Mouse (Mus musculus): Measurements from ENCODE around the gene Hid1.

Gene Hid1

GRCm38 (mm10) chr11:115335223-115335622, 32.3 kb downstream of the Hid1 start:
- DNase-seq, result no peak

- DNase-seq, result no peak
Observed at GRCm38 (mm10) chr11:115334531-115334930, 33.0 kb downstream of the Hid1 start, which contains the start of gene Otop3. Otop3 (plus strand) TSS chr11:115334731.

GRCm38 (mm10) chr11:115329339-115329738, 38.2 kb downstream of the Hid1 start:
- DNase-seq, result peak; percentile 77

GRCm38 (mm10) chr11:115326730-115327129, 40.8 kb downstream of the Hid1 start:
- no peak for DNase-seq

GRCm38 (mm10) chr11:115323354-115323753, 44.2 kb downstream of the Hid1 start:
- no peak for DNase-seq

GRCm38 (mm10) chr11:115321906-115322693, 45.5 kb downstream of the Hid1 start, which contains the start of gene Ush1g:
Ush1g (minus strand) TSS chr11:115322041.
- peak; percentile 82 for DNase-seq

GRCm38 (mm10) chr11:115319704-115320383, 47.7 kb downstream of the Hid1 start:
- DNase-seq, result no peak

GRCm38 (mm10) chr11:115318245-115319027, 49.1 kb downstream of the Hid1 start:
- DNase-seq, result no peak

GRCm38 (mm10) chr11:115317204-115317603, 50.4 kb downstream of the Hid1 start:
- no peak for DNase-seq

GRCm38 (mm10) chr11:115314249-115314648, 53.3 kb downstream of the Hid1 start:
- no peak for DNase-seq

- DNase-seq, result no peak
Observed at GRCm38 (mm10) chr11:115308781-115309180, 58.8 kb downstream of the Hid1 start.

- no peak for DNase-seq
Observed at GRCm38 (mm10) chr11:115306863-115307262, 60.7 kb downstream of the Hid1 start, which contains the start of gene Otop2. Otop2 (plus strand) TSS chr11:115307163.

- DNase-seq, result no peak
Observed at GRCm38 (mm10) chr11:115303167-115303566, 64.4 kb downstream of the Hid1 start.

- no peak for DNase-seq
Observed at GRCm38 (mm10) chr11:115301351-115301750, 66.2 kb downstream of the Hid1 start.

- DNase-seq, result no peak
Observed at GRCm38 (mm10) chr11:115300745-115301144, 66.8 kb downstream of the Hid1 start.

GRCm38 (mm10) chr11:115298160-115298559, 69.4 kb downstream of the Hid1 start:
- DNase-seq, result no peak
